Mouse (Mus musculus): ENCODE measurements at regions not wholly inside any gene's neighbourhood (a gene's known extent, or its start where the extent isn't known, plus 50 kb on each side); places are given as distances from the start of the nearest gene placed in this dataset.
A peak's percentile ranks its signal among the peaks of the same experiment; 100 is the strongest.

GRCm38 (mm10) chr2:40342579-40342978, 1116.3 kb upstream of the Ppp6c start:
- DNase-seq (ENCODE audit: extremely low spot score) = no peak

- peak; percentile 4 for DNase-seq (ENCODE audit: extremely low spot score)
Observed at GRCm38 (mm10) chr2:40332294-40332874, 1106.1 kb upstream of the Ppp6c start.

- DNase-seq (ENCODE audit: extremely low spot score) = no peak
Observed at GRCm38 (mm10) chr2:40321506-40321905, 1095.3 kb upstream of the Ppp6c start.

- no peak for DNase-seq (ENCODE audit: extremely low spot score)
Observed at GRCm38 (mm10) chr2:40320710-40321441, 1094.6 kb upstream of the Ppp6c start.

All from embryo, embryonic 9.5 days (tissue).